Mouse (Mus musculus): ENCODE data around the gene Phf21a. TPM values are rescaled to one million over a fixed set of nuclear protein-coding genes. Genes with fewer than 3 reads are reported as not detected.

Gene Phf21a
- polyA plus RNA-seq, 2 experiments: 1.8 to 4.7 TPM

DNA sequence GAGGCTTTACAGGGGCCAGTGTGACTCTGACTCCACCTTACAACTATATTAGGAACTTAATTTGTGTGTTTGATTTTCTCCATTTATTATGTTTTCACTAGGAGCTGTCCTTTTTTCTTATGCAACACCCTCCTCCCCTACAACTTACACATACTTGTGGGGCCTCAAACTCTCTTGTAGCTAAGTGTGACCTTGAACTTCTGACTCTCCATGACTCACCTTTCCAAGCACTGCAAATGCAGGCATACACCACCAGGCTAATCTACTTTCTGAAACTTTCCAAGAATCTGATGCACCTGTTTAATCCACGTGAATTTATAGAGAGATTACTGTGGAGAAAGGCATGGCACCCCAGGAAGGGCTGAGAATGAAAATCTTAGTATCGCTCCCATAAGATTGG, 147.9 kb downstream of the Phf21a start:
- no peaks in the 10 kb centered on the region for H3K36me3 ChIP-seq (replicated peaks; ENCODE audit: control insufficient read depth, insufficient read depth, low read depth)
- H3K4me3 ChIP-seq (ENCODE audit: insufficient read depth in 1 of 2, low read depth in 2 of 2, low read length in 2 of 2): no peak overlapping the region
- H3K27ac ChIP-seq: no peak overlapping the region
- no peak overlapping the region for H3K9ac ChIP-seq (replicated peaks)
- no peaks in the 10 kb centered on the region for H3K4me1 ChIP-seq (replicated peaks; ENCODE audit: control insufficient read depth in 2 of 2, insufficient read depth in 2 of 2, low read length in 1 of 2)
- no peak overlapping the region for H3K4me2 ChIP-seq (ENCODE audit: low read depth)
- TF ChIP-seq CTCF (IDR thresholded peaks at IDR 0.05; ENCODE audit: low read depth) (no peak), EP300 (IDR thresholded peaks at IDR 0.05; ENCODE audit: low read depth) (no peak)
- H3K27me3 ChIP-seq (ENCODE audit: control insufficient read depth, insufficient read depth, low read length): no peaks in the 10 kb centered on the region
- DNase-seq (ENCODE audit: low read depth in 3 of 3, low spot score in 3 of 3) (no peak), ATAC-seq (ENCODE audit: insufficient read depth) (no peak)
- no peaks in the 10 kb centered on the region for H3K9me3 ChIP-seq (ENCODE audit: control insufficient read depth, low read length)
- WGBS (ENCODE audit: insufficient replicate concordance): 51% methylated on average over 2 of the region's 2 CpGs

GRCm38 (mm10) chr2:92241317-92241716, 148.4 kb downstream of the Phf21a start:
- Histone ChIP-seq H3K4me2 (ENCODE audit: low read depth) (no peak overlapping the region), H3K27me3 (ENCODE audit: control insufficient read depth, insufficient read depth, low read length) (no peaks in the 10 kb centered on the region), H3K9me3 (ENCODE audit: control insufficient read depth, low read length) (no peaks in the 10 kb centered on the region), H3K27ac (no peak overlapping the region), H3K9ac (replicated peaks) (no peak overlapping the region), H3K4me3 (ENCODE audit: insufficient read depth in 1 of 2, low read depth in 2 of 2, low read length in 2 of 2) (no peak overlapping the region), H3K36me3 (replicated peaks; ENCODE audit: control insufficient read depth, insufficient read depth, low read depth) (no peaks in the 10 kb centered on the region), H3K4me1 (replicated peaks; ENCODE audit: control insufficient read depth in 2 of 2, insufficient read depth in 2 of 2, low read length in 1 of 2) (no peaks in the 10 kb centered on the region)
- no peak for ATAC-seq (ENCODE audit: insufficient read depth)
- TF ChIP-seq CTCF (IDR thresholded peaks at IDR 0.05; ENCODE audit: low read depth) (no peak), EP300 (IDR thresholded peaks at IDR 0.05; ENCODE audit: low read depth) (no peak)
- 41% methylated on average over 3 of the region's 3 CpGs for WGBS (ENCODE audit: insufficient replicate concordance)
- no peak for DNase-seq (ENCODE audit: low read depth in 3 of 3, low spot score in 3 of 3)

DNA sequence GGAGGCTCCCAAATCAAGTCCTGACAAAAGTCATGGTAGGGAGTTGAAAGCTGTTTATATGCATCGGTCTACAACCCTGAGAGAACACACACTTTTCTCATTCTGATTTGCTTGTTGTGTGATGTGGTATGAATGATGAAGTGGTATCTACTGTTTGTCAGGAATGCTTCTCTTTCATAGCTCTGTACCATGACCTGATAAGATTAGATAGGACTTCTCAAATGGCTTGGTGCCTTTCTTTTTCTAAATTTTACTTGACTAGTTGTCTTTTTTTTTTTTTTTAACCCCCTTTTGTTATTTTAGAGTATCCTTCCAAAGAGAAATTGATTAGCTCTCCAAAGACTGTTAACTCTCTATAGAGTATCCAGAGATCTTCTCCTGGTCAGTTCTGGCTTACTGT, 153.2 kb downstream of the Phf21a start:
- WGBS (ENCODE audit: insufficient replicate concordance): 73% methylated on average over 1 of the region's 1 CpGs
- H3K9ac ChIP-seq (replicated peaks): no peak overlapping the region
- H3K4me3 ChIP-seq (ENCODE audit: insufficient read depth in 1 of 2, low read depth in 2 of 2, low read length in 2 of 2): no peak overlapping the region
- H3K4me2 ChIP-seq (ENCODE audit: low read depth): no peak overlapping the region
- ATAC-seq (ENCODE audit: insufficient read depth): no peak
- TF ChIP-seq CTCF (IDR thresholded peaks at IDR 0.05; ENCODE audit: low read depth): no peak
- no peak for TF ChIP-seq EP300 (IDR thresholded peaks at IDR 0.05; ENCODE audit: low read depth)
- no peak overlapping the region for H3K27ac ChIP-seq
- no peaks in the 10 kb centered on the region for H3K27me3 ChIP-seq (ENCODE audit: control insufficient read depth, insufficient read depth, low read length)
- no peaks in the 10 kb centered on the region for H3K9me3 ChIP-seq (ENCODE audit: control insufficient read depth, low read length)
- H3K36me3 ChIP-seq (replicated peaks; ENCODE audit: control insufficient read depth, insufficient read depth, low read depth): no peaks in the 10 kb centered on the region
- no peak for DNase-seq (ENCODE audit: low read depth in 3 of 3, low spot score in 3 of 3)
- no peaks in the 10 kb centered on the region for H3K4me1 ChIP-seq (replicated peaks; ENCODE audit: control insufficient read depth in 2 of 2, insufficient read depth in 2 of 2, low read length in 1 of 2)

GRCm38 (mm10) chr2:92247711-92248110, 154.8 kb downstream of the Phf21a start:
- no peaks in the 10 kb centered on the region for H3K9me3 ChIP-seq (ENCODE audit: control insufficient read depth, low read length)
- DNase-seq (ENCODE audit: low read depth in 3 of 3, low spot score in 3 of 3) (no peak), ATAC-seq (ENCODE audit: insufficient read depth) (no peak)
- WGBS (ENCODE audit: insufficient replicate concordance): 79% methylated on average over 2 of the region's 2 CpGs
- H3K4me2 ChIP-seq (ENCODE audit: low read depth): no peak overlapping the region
- H3K4me1 ChIP-seq (replicated peaks; ENCODE audit: control insufficient read depth in 2 of 2, insufficient read depth in 2 of 2, low read length in 1 of 2): no peaks in the 10 kb centered on the region
- no peaks in the 10 kb centered on the region for H3K27me3 ChIP-seq (ENCODE audit: control insufficient read depth, insufficient read depth, low read length)
- TF ChIP-seq CTCF (IDR thresholded peaks at IDR 0.05; ENCODE audit: low read depth) (no peak), EP300 (IDR thresholded peaks at IDR 0.05; ENCODE audit: low read depth) (no peak)
- no peak overlapping the region for H3K9ac ChIP-seq (replicated peaks)
- H3K27ac ChIP-seq: no peak overlapping the region
- no peaks in the 10 kb centered on the region for H3K36me3 ChIP-seq (replicated peaks; ENCODE audit: control insufficient read depth, insufficient read depth, low read depth)
- no peak overlapping the region for H3K4me3 ChIP-seq (ENCODE audit: insufficient read depth in 1 of 2, low read depth in 2 of 2, low read length in 2 of 2)

GRCm38 (mm10) chr2:92250472-92250871, 157.6 kb downstream of the Phf21a start:
- Histone ChIP-seq H3K4me3 (ENCODE audit: insufficient read depth in 1 of 2, low read depth in 2 of 2, low read length in 2 of 2) (no peak overlapping the region), H3K27ac (no peak overlapping the region), H3K4me1 (replicated peaks; ENCODE audit: control insufficient read depth in 2 of 2, insufficient read depth in 2 of 2, low read length in 1 of 2) (no peaks in the 10 kb centered on the region), H3K27me3 (ENCODE audit: control insufficient read depth, insufficient read depth, low read length) (no peaks in the 10 kb centered on the region), H3K9me3 (ENCODE audit: control insufficient read depth, low read length) (no peaks in the 10 kb centered on the region), H3K4me2 (ENCODE audit: low read depth) (no peak overlapping the region), H3K36me3 (replicated peaks; ENCODE audit: control insufficient read depth, insufficient read depth, low read depth) (no peaks in the 10 kb centered on the region), H3K9ac (replicated peaks) (no peak overlapping the region)
- ATAC-seq (ENCODE audit: insufficient read depth): no peak
- 30% methylated on average over 2 of the region's 2 CpGs for WGBS (ENCODE audit: insufficient replicate concordance)
- TF ChIP-seq EP300 (IDR thresholded peaks at IDR 0.05; ENCODE audit: low read depth) (no peak), CTCF (IDR thresholded peaks at IDR 0.05; ENCODE audit: low read depth) (no peak)
- DNase-seq (ENCODE audit: low read depth in 3 of 3, low spot score in 3 of 3): no peak
